Mouse (Mus musculus) MEL-GATA-1-ER (cell line): ENCODE results near the gene Prr5l.

Source experiments
- DNase-seq: peaks from one replicate; pipeline ENCODE4 v3.0.0-alpha.2; 2012; ENCODE audit warnings: low read depth; ENCODE audit errors: extremely low read depth

Prr5l gene

DNA sequence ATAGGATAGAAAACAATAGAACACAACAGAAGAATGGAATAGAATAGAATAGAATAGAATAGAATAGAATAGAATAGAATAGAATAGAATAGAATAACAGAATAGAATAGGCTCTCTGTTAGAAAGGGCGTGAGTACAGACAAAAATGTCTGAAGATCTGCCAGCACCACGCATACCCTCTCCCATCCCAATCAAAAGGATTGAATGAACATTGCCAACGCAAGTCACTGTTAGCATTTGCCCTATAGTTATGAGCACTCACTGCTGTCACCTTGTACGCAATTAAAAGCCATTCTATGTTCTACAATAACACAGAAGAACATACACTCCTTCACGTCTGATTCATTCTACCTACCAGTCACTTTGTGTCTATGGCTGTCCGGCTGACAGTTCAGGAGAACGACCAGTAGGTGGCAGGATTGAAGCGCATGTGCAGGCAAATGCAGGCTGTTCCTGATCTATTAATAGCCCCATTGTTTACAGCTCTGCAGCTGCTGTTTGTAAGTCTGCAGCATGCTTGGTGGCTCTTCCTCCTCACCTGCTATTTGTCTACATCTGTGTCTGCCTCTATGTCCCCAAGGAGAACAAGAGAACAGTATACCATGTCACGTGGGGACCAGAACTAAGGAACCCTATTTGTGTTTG lies 217.6 kb downstream of the Prr5l start:
- DNase-seq, result peak; percentile 47
